Mouse (Mus musculus) kidney, adult 2 months (tissue): Measurements from ENCODE around the gene Cd3g.

ENCODE experiments used
- CTCF ChIP-seq: fragments of 200-500 bp; conservative IDR thresholded peaks from 2 replicates; pipeline ENCODE4 v1.5.1; 2011; ENCODE audit warnings: low read depth, mild to moderate bottlenecking, control low read depth, low read length, moderate library complexity, mixed read lengths; ENCODE audit not compliant: insufficient read depth, insufficient read length
- POLR2A ChIP-seq: fragments of 200-500 bp; IDR thresholded peaks from one replicate; pipeline ENCODE4 v1.6.1; 2011; ENCODE audit warnings: low read depth, low read length, control low read depth

GRCm38 (mm10) chr9:44992271-44992670 lies 12.0 kb upstream of the Cd3g start:
- no peak for TF ChIP-seq CTCF
- no peak for TF ChIP-seq POLR2A
